Mouse (Mus musculus) heart, embryonic 16.5 days (tissue): ENCODE measurements at regions not wholly inside any gene's neighbourhood (a gene's known extent, or its start where the extent isn't known, plus 50 kb on each side); places are given as distances from the start of the nearest gene placed in this dataset.

Experiments used
- ATAC-seq: fragments of 200-750 bp; cut with Nextera tagmentation; replicated peaks from 2 replicates; pipeline ENCODE4 v1.8.0; 2017; ENCODE audit warnings: moderate number of reproducible peaks; ENCODE audit not compliant: insufficient read depth, low FRiP score; ENCODE audit errors: extremely low read depth
- H3K27ac ChIP-seq: fragments of 300-500 bp; sonication (generic); 2 replicates; pipeline ENCODE4 v1.5.1; 2014; ENCODE audit warnings: mild to moderate bottlenecking, low read length, control low read depth, moderate library complexity
- H3K27me3 ChIP-seq: fragments of 300-500 bp; sonication (generic); 2 replicates; pipeline ENCODE4 v1.6.1; 2014; ENCODE audit warnings: low read length, mixed read lengths; ENCODE audit not compliant: control insufficient read depth, insufficient read depth
- H3K36me3 ChIP-seq: fragments of 300-500 bp; sonication (generic); 2 replicates; pipeline ENCODE4 v1.6.1; 2014; ENCODE audit not compliant: control insufficient read depth, insufficient read depth
- H3K4me1 ChIP-seq: fragments of 300-500 bp; sonication (generic); 2 replicates; pipeline ENCODE4 v1.6.1; 2014; ENCODE audit warnings: low read length, mixed read lengths; ENCODE audit not compliant: control insufficient read depth, insufficient read depth
- H3K4me2 ChIP-seq: fragments of 300-500 bp; sonication (generic); 2 replicates; pipeline ENCODE4 v1.6.1; 2014; ENCODE audit warnings: low read depth, mild to moderate bottlenecking, control low read depth, low read length
- H3K4me3 ChIP-seq: fragments of 300-500 bp; sonication (generic); 2 replicates; pipeline ENCODE4 v1.5.1; 2014; ENCODE audit warnings: mild to moderate bottlenecking, control low read depth, low read length
- H3K9ac ChIP-seq: fragments of 300-500 bp; sonication (generic); 2 replicates; pipeline ENCODE4 v1.6.1; 2014; ENCODE audit warnings: low read length, control low read depth
- H3K9me3 ChIP-seq: fragments of 300-500 bp; sonication (generic); replicated peaks from 2 replicates; pipeline ENCODE4 v1.6.1; 2016; ENCODE audit warnings: low read length; ENCODE audit not compliant: control insufficient read depth
- WGBS: fragments of 180-500 bp; shearing (Covaris S2); extraction: QIAGEN DNeasy Blood & Tissue Kit; methylation state at CpG from one replicate; pipeline ENCODE4 v1.1.7; 2014; 5-methylcytosine and 5-hydroxymethylcytosine counted together

DNA sequence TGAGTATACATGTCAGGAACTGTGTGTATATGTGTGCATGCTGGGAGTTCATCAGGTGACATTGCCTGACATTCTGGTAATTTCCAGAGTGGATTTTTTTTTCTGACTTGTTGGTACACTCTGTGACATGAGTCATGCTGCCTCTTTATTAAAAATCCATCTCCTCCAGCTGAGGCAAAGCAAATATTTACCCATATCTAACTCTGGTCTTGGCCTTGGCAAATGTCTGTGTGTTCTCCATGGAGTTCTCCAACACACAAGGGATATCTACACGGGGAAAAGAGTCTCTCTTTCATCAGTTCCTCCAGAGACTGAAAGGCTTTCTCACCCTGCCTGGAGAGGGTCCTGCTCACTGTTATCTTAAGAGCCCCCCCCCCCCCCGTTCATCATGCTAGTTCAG is 111.3 kb upstream of the Mbnl2 start:
- Histone ChIP-seq H3K4me3 (no peak overlapping the region), H3K4me2 (no peak overlapping the region), H3K9ac (no peak overlapping the region), H3K27me3 (no peaks in the 10 kb centered on the region), H3K9me3 (no peaks in the 10 kb centered on the region), H3K4me1 (no peaks in the 10 kb centered on the region), H3K36me3 (no peaks in the 10 kb centered on the region), H3K27ac (no peak overlapping the region)
- 42% methylated on average over 2 of the region's 2 CpGs for WGBS
- no peak for ATAC-seq

- ATAC-seq: no peak
- H3K4me2 ChIP-seq: no peak overlapping the region
- no peaks in the 10 kb centered on the region for H3K27me3 ChIP-seq
- no peaks in the 10 kb centered on the region for H3K9me3 ChIP-seq
- WGBS: 68% methylated on average over 10 of the region's 10 CpGs
- no peaks in the 10 kb centered on the region for H3K4me1 ChIP-seq
- H3K9ac ChIP-seq: no peak overlapping the region
- no peak overlapping the region for H3K4me3 ChIP-seq
- H3K27ac ChIP-seq: no peak overlapping the region
- no peaks in the 10 kb centered on the region for H3K36me3 ChIP-seq
These were observed 109.9 kb upstream of the Mbnl2 start for GRCm38 (mm10) chr14:120165496-120166045.

DNA sequence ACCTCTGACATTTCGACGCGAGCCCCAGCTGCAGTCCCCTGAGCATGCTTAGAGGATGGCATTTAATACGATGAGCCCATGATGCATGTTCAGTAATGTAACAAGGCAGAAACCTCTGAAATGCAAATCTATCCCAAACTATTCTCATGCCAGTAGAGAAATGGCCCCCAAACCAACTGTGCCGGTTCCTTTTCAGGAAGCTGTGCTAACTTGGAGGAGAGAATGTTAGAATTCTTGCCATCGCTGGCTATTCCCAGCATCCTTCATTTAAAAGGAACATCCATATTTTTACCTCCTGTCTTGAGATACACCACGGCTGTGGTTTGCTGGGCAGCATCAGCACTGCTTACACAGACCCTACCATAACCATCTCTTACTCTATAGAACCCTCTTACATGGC is 104.7 kb upstream of the Mbnl2 start:
- no peaks in the 10 kb centered on the region for H3K9me3 ChIP-seq
- H3K36me3 ChIP-seq: no peaks in the 10 kb centered on the region
- H3K9ac ChIP-seq: no peak overlapping the region
- no peak overlapping the region for H3K4me2 ChIP-seq
- H3K27me3 ChIP-seq: no peaks in the 10 kb centered on the region
- ATAC-seq: no peak
- no peak overlapping the region for H3K4me3 ChIP-seq
- no peaks in the 10 kb centered on the region for H3K4me1 ChIP-seq
- 88% methylated on average over 7 of the region's 7 CpGs for WGBS
- H3K27ac ChIP-seq: no peak overlapping the region

- Histone ChIP-seq H3K27me3 (no peaks in the 10 kb centered on the region), H3K4me3 (no peak overlapping the region), H3K9ac (no peak overlapping the region), H3K4me1 (no peaks in the 10 kb centered on the region), H3K9me3 (no peaks in the 10 kb centered on the region), H3K4me2 (no peak overlapping the region), H3K27ac (no peak overlapping the region), H3K36me3 (no peaks in the 10 kb centered on the region)
- no peak for ATAC-seq
- 73% methylated on average over 4 of the region's 4 CpGs for WGBS
These were observed 103.4 kb upstream of the Mbnl2 start for GRCm38 (mm10) chr14:120172058-120172457.

- Histone ChIP-seq H3K4me2 (no peak overlapping the region), H3K4me1 (no peaks in the 10 kb centered on the region), H3K4me3 (no peak overlapping the region), H3K27ac (no peak overlapping the region), H3K27me3 (no peaks in the 10 kb centered on the region), H3K9me3 (no peaks in the 10 kb centered on the region), H3K36me3 (no peaks in the 10 kb centered on the region), H3K9ac (no peak overlapping the region)
- WGBS: 85% methylated on average over 8 of the region's 8 CpGs
- no peak for ATAC-seq
These were observed 102.6 kb upstream of the Mbnl2 start for GRCm38 (mm10) chr14:120172844-120173243.

DNA sequence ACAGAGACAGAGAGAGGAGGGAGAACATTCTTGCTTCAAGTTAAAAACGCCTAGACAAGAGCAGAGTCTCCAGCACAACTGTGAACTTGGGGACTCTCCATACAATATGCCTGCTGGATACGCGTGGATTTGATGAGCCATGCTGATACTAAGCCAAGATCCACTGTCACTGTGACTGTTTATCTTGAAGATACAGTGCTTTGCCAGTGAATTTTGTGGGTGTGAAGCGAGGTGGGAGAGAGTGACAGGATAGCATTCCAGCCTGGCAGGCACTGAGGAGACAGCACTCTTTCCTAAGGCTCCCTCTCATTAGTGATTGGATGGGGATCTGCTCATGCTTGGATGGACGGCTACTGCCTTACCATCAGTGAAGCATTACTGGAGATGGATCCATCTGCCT is 100.9 kb upstream of the Mbnl2 start:
- H3K27ac ChIP-seq: no peak overlapping the region
- H3K4me2 ChIP-seq: no peak overlapping the region
- no peak overlapping the region for H3K4me3 ChIP-seq
- H3K9me3 ChIP-seq: no peaks in the 10 kb centered on the region
- no peak overlapping the region for H3K9ac ChIP-seq
- no peaks in the 10 kb centered on the region for H3K36me3 ChIP-seq
- 63% methylated on average over 5 of the region's 5 CpGs for WGBS
- H3K4me1 ChIP-seq: no peaks in the 10 kb centered on the region
- H3K27me3 ChIP-seq: no peaks in the 10 kb centered on the region
- no peak for ATAC-seq

DNA sequence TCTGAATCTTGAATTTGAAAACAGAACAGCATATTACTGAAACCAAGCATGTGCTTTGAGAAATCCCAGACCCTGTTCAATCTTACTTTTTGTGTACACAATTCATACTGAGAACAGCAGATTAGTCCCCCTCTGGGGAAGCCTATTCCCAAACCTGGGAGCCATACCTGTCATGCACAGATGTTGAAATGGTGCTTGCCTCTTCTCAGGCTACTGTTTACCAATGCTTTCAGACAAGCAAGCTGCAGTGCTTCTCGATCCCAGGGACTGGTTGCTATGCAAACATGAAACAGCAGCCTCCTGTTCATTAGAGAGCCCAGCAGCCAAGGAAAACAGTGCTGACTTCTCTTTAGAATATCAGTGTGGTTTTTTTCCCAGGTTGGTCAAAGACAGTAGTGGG is 80.3 kb upstream of the Mbnl2 start:
- H3K27ac ChIP-seq: no peak overlapping the region
- no peaks in the 10 kb centered on the region for H3K27me3 ChIP-seq
- no peak overlapping the region for H3K4me3 ChIP-seq
- WGBS: 20% methylated on average over 1 of the region's 1 CpGs
- no peaks in the 10 kb centered on the region for H3K4me1 ChIP-seq
- H3K4me2 ChIP-seq: no peak overlapping the region
- ATAC-seq: no peak
- H3K9me3 ChIP-seq: no peaks in the 10 kb centered on the region
- H3K9ac ChIP-seq: no peak overlapping the region
- no peaks in the 10 kb centered on the region for H3K36me3 ChIP-seq

GRCm38 (mm10) chr14:120211741-120212140 is 63.7 kb upstream of the Mbnl2 start:
- no peak overlapping the region for H3K4me2 ChIP-seq
- WGBS: 78% methylated on average over 3 of the region's 3 CpGs
- ATAC-seq: no peak
- no peak overlapping the region for H3K27ac ChIP-seq
- no peaks in the 10 kb centered on the region for H3K36me3 ChIP-seq
- no peak overlapping the region for H3K9ac ChIP-seq
- no peaks in the 10 kb centered on the region for H3K9me3 ChIP-seq
- H3K27me3 ChIP-seq: no peaks in the 10 kb centered on the region
- H3K4me3 ChIP-seq: no peak overlapping the region
- no peaks in the 10 kb centered on the region for H3K4me1 ChIP-seq

DNA sequence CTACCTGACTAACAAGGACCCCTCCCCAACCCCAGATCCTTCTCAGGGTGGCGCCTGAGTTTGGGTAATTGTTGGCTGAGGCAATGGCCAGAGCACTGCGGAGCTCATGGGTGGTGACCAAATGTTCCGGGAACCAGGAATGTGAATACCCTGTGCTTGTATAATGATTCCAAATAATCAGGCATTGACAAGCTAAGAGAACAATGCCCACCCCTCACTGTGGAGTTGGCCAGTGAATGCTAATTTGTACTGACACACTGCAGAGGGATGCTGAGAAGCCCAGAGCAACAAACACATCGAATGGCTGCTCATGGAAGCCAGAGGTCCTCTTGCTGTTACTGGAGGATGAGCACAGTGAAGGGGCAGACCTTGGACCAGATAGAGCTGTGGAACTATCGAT is 62.8 kb upstream of the Mbnl2 start:
- Histone ChIP-seq H3K27me3 (no peaks in the 10 kb centered on the region), H3K36me3 (no peaks in the 10 kb centered on the region), H3K9me3 (no peaks in the 10 kb centered on the region), H3K27ac (no peak overlapping the region), H3K4me2 (no peak overlapping the region), H3K9ac (no peak overlapping the region), H3K4me3 (no peak overlapping the region), H3K4me1 (no peaks in the 10 kb centered on the region)
- 88% methylated on average over 5 of the region's 5 CpGs for WGBS
- no peak for ATAC-seq

DNA sequence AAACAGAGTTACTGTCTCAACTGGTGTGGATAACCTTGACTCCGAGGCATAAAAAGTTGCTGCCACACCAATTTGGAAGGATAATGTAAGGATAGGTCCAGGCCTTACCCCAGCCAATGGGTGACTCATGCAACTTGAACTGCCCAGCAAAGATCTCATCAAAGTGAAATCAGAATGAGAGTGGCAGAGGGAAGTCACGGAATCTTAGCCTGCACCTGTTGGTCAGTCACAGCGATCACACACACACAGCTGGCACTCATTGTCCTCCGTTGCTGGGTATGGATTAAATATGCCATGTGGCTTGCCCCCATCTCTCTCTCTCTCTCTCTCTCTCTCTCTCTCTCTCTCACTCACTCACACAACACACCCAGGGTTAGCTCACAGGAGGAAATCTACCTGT is 56.2 kb upstream of the Mbnl2 start:
- no peak for ATAC-seq
- Histone ChIP-seq H3K36me3 (no peaks in the 10 kb centered on the region), H3K27ac (no peak overlapping the region), H3K9me3 (no peaks in the 10 kb centered on the region), H3K4me3 (no peak overlapping the region), H3K4me2 (no peak overlapping the region), H3K9ac (no peak overlapping the region), H3K27me3 (no peaks in the 10 kb centered on the region), H3K4me1 (no peaks in the 10 kb centered on the region)
- 85% methylated on average over 4 of the region's 4 CpGs for WGBS
